Mouse (Mus musculus) megakaryocyte, embryonic 14.5 days (primary cell): Measurements from ENCODE around the gene Zp3.

Source experiments
- FLI1 ChIP-seq: IDR thresholded peaks from 2 replicates; pipeline ENCODE4 v1.6.1; 2012; ENCODE audit warnings: low read length, inconsistent platforms, mixed read lengths
- GATA1 ChIP-seq: IDR thresholded peaks from 3 replicates; pipeline ENCODE4 v1.6.1; 2012; ENCODE audit warnings: mixed read lengths, low read length, inconsistent platforms, borderline replicate concordance

- no peak for TF ChIP-seq GATA1
- TF ChIP-seq FLI1, result no peak
Observed at GRCm38 (mm10) chr5:136001222-136001621, 21.3 kb downstream of the Zp3 start.
